Mouse (Mus musculus) right cerebral cortex, postnatal 10 days (tissue): ENCODE measurements around the gene Rhobtb1.

ENCODE experiments used
- DNase-seq, 2 experiments: peaks; one replicate each; pipeline ENCODE4 v3.0.0; 2021; ENCODE audit warnings: low spot score in 2 of 2

The Rhobtb1 gene

GRCm38 (mm10) chr10:69274275-69274674, 123.0 kb downstream of the Rhobtb1 start:
- DNase-seq, result no peak

- no peak for DNase-seq
Observed at GRCm38 (mm10) chr10:69274705-69275104, 123.5 kb downstream of the Rhobtb1 start.

GRCm38 (mm10) chr10:69275811-69276775, 124.9 kb downstream of the Rhobtb1 start:
- DNase-seq, result no peak

- no peak for DNase-seq
Observed at GRCm38 (mm10) chr10:69276920-69277435, 125.7 kb downstream of the Rhobtb1 start.

GRCm38 (mm10) chr10:69278764-69279606, 127.8 kb downstream of the Rhobtb1 start:
- no peak for DNase-seq

GRCm38 (mm10) chr10:69279607-69279978, 128.4 kb downstream of the Rhobtb1 start:
- peak; percentile 35 to 41 for DNase-seq

- DNase-seq, result no peak
Observed at GRCm38 (mm10) chr10:69286939-69287338, 135.7 kb downstream of the Rhobtb1 start.

GRCm38 (mm10) chr10:69288086-69288485, 136.9 kb downstream of the Rhobtb1 start:
- DNase-seq, result no peak

- no peak for DNase-seq
Observed at GRCm38 (mm10) chr10:69288720-69289119, 137.5 kb downstream of the Rhobtb1 start.

- no peak for DNase-seq
Observed at GRCm38 (mm10) chr10:69290736-69291135, 139.5 kb downstream of the Rhobtb1 start.

- no peak for DNase-seq
Observed at GRCm38 (mm10) chr10:69295919-69296318, 144.7 kb downstream of the Rhobtb1 start.

GRCm38 (mm10) chr10:69299985-69300384, 148.8 kb downstream of the Rhobtb1 start:
- no peak for DNase-seq

- no peak for DNase-seq
Observed at GRCm38 (mm10) chr10:69302667-69303066, 151.4 kb downstream of the Rhobtb1 start.

GRCm38 (mm10) chr10:69304819-69305218, 153.6 kb downstream of the Rhobtb1 start:
- no peak for DNase-seq

- no peak for DNase-seq
Observed at GRCm38 (mm10) chr10:69305600-69305999, 154.4 kb downstream of the Rhobtb1 start.

- no peak for DNase-seq
Observed at GRCm38 (mm10) chr10:69306205-69306604, 155.0 kb downstream of the Rhobtb1 start.

- DNase-seq, result peak; percentile 58 to 75
Observed at GRCm38 (mm10) chr10:69307067-69307466, 155.8 kb downstream of the Rhobtb1 start.

GRCm38 (mm10) chr10:69309109-69309508, 157.9 kb downstream of the Rhobtb1 start:
- no peak for DNase-seq

GRCm38 (mm10) chr10:69311867-69312266, 160.6 kb downstream of the Rhobtb1 start:
- DNase-seq, result no peak

- no peak for DNase-seq
Observed at GRCm38 (mm10) chr10:69313944-69314343, 162.7 kb downstream of the Rhobtb1 start.

- no peak for DNase-seq
Observed at GRCm38 (mm10) chr10:69318514-69318913, 167.3 kb downstream of the Rhobtb1 start.
